ENCODE assay signal across 26 mouse cellular contexts in genomic region chr17:85337666-85338065, GRCm38 (mm10).
"Had no signal": no experiment of that assay in that cellular context is flagged by ENCODE, and none has a peak within 500 bp of the region (broad histone marks: within the 10 kb centered on the region; RNA-seq: fewer than 3 reads in every experiment).

No protein-coding gene starts in this region.

- ATAC-seq: hindbrain, postnatal 0 days; intestine, embryonic 16.5 days; liver, embryonic 12.5 days had no signal

- H3K27ac ChIP-seq: heart, adult 2 months; heart, embryonic 13.5 days; heart, embryonic 15.5 days; hindbrain, embryonic 13.5 days; hindbrain, embryonic 15.5 days; hindbrain, postnatal 0 days; kidney, embryonic 15.5 days; kidney, postnatal 0 days; limb, embryonic 13.5 days; limb, embryonic 15.5 days; liver, embryonic 12.5 days; liver, embryonic 14.5 days had no signal

- H3K4me3 ChIP-seq: heart, adult 2 months; heart, embryonic 13.5 days; heart, embryonic 15.5 days; hindbrain, embryonic 13.5 days; hindbrain, embryonic 15.5 days; kidney, embryonic 15.5 days; limb, embryonic 13.5 days; limb, embryonic 15.5 days; liver, embryonic 12.5 days had no signal

- DNase-seq: gastrocnemius, postnatal 14 days; gastrocnemius, postnatal 36 days; heart, adult 2 months; heart, postnatal 14 days; heart, postnatal 36 days; kidney, adult 11 months; kidney, adult 2 months; kidney, adult 9 months; kidney, postnatal 14 days; kidney, postnatal 36 days; layer of hippocampus, adult 9-11 months; layer of hippocampus, postnatal 36 days; left cerebral cortex, postnatal 4 days; lung, adult 18-20 months had no signal

- H3K4me1 ChIP-seq: heart, embryonic 13.5 days; heart, embryonic 15.5 days; kidney, embryonic 15.5 days; limb, embryonic 13.5 days; limb, embryonic 15.5 days; liver, embryonic 12.5 days had no signal

- H3K27me3 ChIP-seq: hindbrain, embryonic 15.5 days; kidney, embryonic 15.5 days; limb, embryonic 13.5 days; limb, embryonic 15.5 days had no signal
